Mouse (Mus musculus) cerebellum, adult 2 months (tissue): ENCODE results near the gene Slc25a13.

Experiments
- CTCF ChIP-seq: fragments of 200-500 bp; IDR thresholded peaks from 2 replicates; pipeline ENCODE4 v1.5.1; 2011; ENCODE audit warnings: low read depth, mild to moderate bottlenecking, control low read depth, low read length, moderate library complexity, borderline replicate concordance; ENCODE audit not compliant: insufficient read depth
- POLR2A ChIP-seq: fragments of 200-500 bp; IDR thresholded peaks from 2 replicates; pipeline ENCODE4 v1.6.1; 2011; ENCODE audit warnings: low read length, control low read depth, borderline replicate concordance; ENCODE audit not compliant: insufficient read depth

DNA sequence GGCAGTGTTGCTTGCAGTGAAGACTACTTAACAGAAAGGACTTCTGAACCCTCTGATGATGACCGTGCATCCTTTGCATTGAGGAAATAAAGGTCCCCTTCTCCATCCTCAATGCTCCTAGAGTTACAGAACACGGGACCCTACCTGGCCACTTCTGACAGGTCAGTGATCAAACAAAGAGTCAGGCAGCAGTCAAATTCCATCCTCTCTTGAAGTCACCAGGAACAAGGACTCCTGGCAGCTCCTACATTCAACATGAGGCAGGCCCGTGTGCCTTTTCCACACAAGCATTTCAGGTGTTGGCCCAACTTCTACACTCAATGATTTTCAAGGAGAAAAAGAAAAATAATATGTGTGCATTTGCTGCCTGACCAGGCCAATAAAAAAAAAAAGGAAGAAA lies 123.0 kb downstream of the Slc25a13 start:
- no peak for TF ChIP-seq POLR2A
- TF ChIP-seq CTCF = no peak
